Mouse (Mus musculus) left cerebral cortex, postnatal 14 days (tissue): ENCODE measurements around the gene Amdhd1. TPM values are rescaled to one million over a fixed set of nuclear protein-coding genes. Genes with fewer than 3 reads are reported as not detected.

Source experiments
- DNase-seq, 2 experiments: peaks; one replicate each; pipeline ENCODE4 v3.0.0; 2021 to 2022; ENCODE audit warnings: low spot score in 2 of 2, mixed read lengths in 1 of 2
- intact Hi-C: fragments of 180-260 bp; cut with DNase I; formaldehyde crosslinking; loops from one replicate; pipeline ENCODE4 v1.15.1; 2025
- total RNA-seq, 2 experiments: library from RNA; stranded (reverse); gene quantifications; 2 replicates each; pipeline ENCODE4 v1.2.3; 2021

The Amdhd1 gene
- total RNA-seq, 2 experiments from 2014 or later: 1.4 to 1.9 TPM

GRCm38 (mm10) chr10:93543176-93543575 lies 3.3 kb upstream of the Amdhd1 start:
- intact Hi-C loops: loop anchor here (10.0 kb wide), 1 partner anchor 118 kb away; no protein-coding TSS in a partner anchor
- no peak for DNase-seq

GRCm38 (mm10) chr10:93542356-93542755 lies 2.5 kb upstream of the Amdhd1 start:
- DNase-seq: no peak
- intact Hi-C loops: loop anchor here (10.0 kb wide), 1 partner anchor 118 kb away; no protein-coding TSS in a partner anchor

GRCm38 (mm10) chr10:93541585-93541984 lies 1.8 kb upstream of the Amdhd1 start:
- no peak for DNase-seq
- intact Hi-C loops: loop anchor here (10.0 kb wide), 1 partner anchor 117 kb away; no protein-coding TSS in a partner anchor

GRCm38 (mm10) chr10:93540431-93541210 lies 788 bp upstream of the Amdhd1 start, which contains the start of gene Ccdc38:
TSS of gene Ccdc38 (plus strand) at chr10:93540632.
- no peak for DNase-seq
- intact Hi-C loops: loop anchor here (10.0 kb wide), 1 partner anchor 116 kb away; no protein-coding TSS in a partner anchor

GRCm38 (mm10) chr10:93538818-93539217 lies 1.0 kb downstream of the Amdhd1 start:
- intact Hi-C loops: no loop called here
- no peak for DNase-seq

- intact Hi-C loops: no loop called here
- DNase-seq: no peak
These were observed 1.5 kb downstream of the Amdhd1 start for GRCm38 (mm10) chr10:93538287-93538686.

GRCm38 (mm10) chr10:93525329-93525728 lies 14.5 kb downstream of the Amdhd1 start:
- intact Hi-C loops: no loop called here
- DNase-seq: no peak

- no peak for DNase-seq
- intact Hi-C loops: no loop called here
These were observed 18.8 kb downstream of the Amdhd1 start for GRCm38 (mm10) chr10:93520994-93521393.

- no peak for DNase-seq
- intact Hi-C loops: no loop called here
These were observed 20.1 kb downstream of the Amdhd1 start for GRCm38 (mm10) chr10:93519756-93520155.

- intact Hi-C loops: no loop called here
- DNase-seq: no peak
These were observed 20.7 kb downstream of the Amdhd1 start for GRCm38 (mm10) chr10:93519159-93519558.

GRCm38 (mm10) chr10:93518620-93519019 lies 21.2 kb downstream of the Amdhd1 start:
- DNase-seq: no peak
- intact Hi-C loops: no loop called here

- intact Hi-C loops: no loop called here
These were observed 21.6 kb downstream of the Amdhd1 start for GRCm38 (mm10) chr10:93518186-93518585.

GRCm38 (mm10) chr10:93517754-93518153 lies 22.1 kb downstream of the Amdhd1 start:
- intact Hi-C loops: no loop called here
- no peak for DNase-seq

More at GRCm38 (mm10) chr10:93518186-93518585, 21.6 kb downstream of the Amdhd1 start:
- no peak for DNase-seq

- DNase-seq: no peak
- intact Hi-C loops: no loop called here
These were observed 23.9 kb downstream of the Amdhd1 start for GRCm38 (mm10) chr10:93515927-93516326.

- DNase-seq: peak in 1 of 2 experiments; percentile 27
- intact Hi-C loops: no loop called here
These were observed 24.4 kb downstream of the Amdhd1 start for GRCm38 (mm10) chr10:93515419-93515818.

GRCm38 (mm10) chr10:93509532-93510153 lies 30.2 kb downstream of the Amdhd1 start:
- no peak for DNase-seq
- intact Hi-C loops: no loop called here

GRCm38 (mm10) chr10:93508383-93508970 lies 31.4 kb downstream of the Amdhd1 start:
- intact Hi-C loops: no loop called here
- DNase-seq: peak in 1 of 2 experiments; percentile 26

GRCm38 (mm10) chr10:93501346-93501745 lies 38.5 kb downstream of the Amdhd1 start:
- intact Hi-C loops: no loop called here
- no peak for DNase-seq

GRCm38 (mm10) chr10:93500864-93501263 lies 39.0 kb downstream of the Amdhd1 start:
- no peak for DNase-seq
- intact Hi-C loops: no loop called here

GRCm38 (mm10) chr10:93490451-93490850 lies 49.4 kb downstream of the Amdhd1 start:
- intact Hi-C loops: loop anchor here (5.0 kb wide), 1 partner anchor 57 kb away; no protein-coding TSS in a partner anchor
- DNase-seq: no peak
